Mouse (Mus musculus) heart, embryonic 16.5 days (tissue): ENCODE results near the gene Coa3. TPM values are rescaled to one million over a fixed set of nuclear protein-coding genes. Genes with fewer than 3 reads are reported as not detected.
A peak's percentile ranks its signal among the peaks of the same experiment; 100 is the strongest.

Experiments used
- ATAC-seq: fragments of 200-750 bp; cut with Nextera tagmentation; replicated peaks from 2 replicates; pipeline ENCODE4 v1.8.0; 2017; ENCODE audit warnings: moderate number of reproducible peaks; ENCODE audit not compliant: insufficient read depth, low FRiP score; ENCODE audit errors: extremely low read depth
- H3K27ac ChIP-seq: fragments of 300-500 bp; sonication (generic); 2 replicates; pipeline ENCODE4 v1.5.1; 2014; ENCODE audit warnings: mild to moderate bottlenecking, low read length, control low read depth, moderate library complexity
- H3K27me3 ChIP-seq: fragments of 300-500 bp; sonication (generic); 2 replicates; pipeline ENCODE4 v1.6.1; 2014; ENCODE audit warnings: low read length, mixed read lengths; ENCODE audit not compliant: control insufficient read depth, insufficient read depth
- H3K36me3 ChIP-seq: fragments of 300-500 bp; sonication (generic); 2 replicates; pipeline ENCODE4 v1.6.1; 2014; ENCODE audit not compliant: control insufficient read depth, insufficient read depth
- H3K4me1 ChIP-seq: fragments of 300-500 bp; sonication (generic); 2 replicates; pipeline ENCODE4 v1.6.1; 2014; ENCODE audit warnings: low read length, mixed read lengths; ENCODE audit not compliant: control insufficient read depth, insufficient read depth
- H3K4me2 ChIP-seq: fragments of 300-500 bp; sonication (generic); 2 replicates; pipeline ENCODE4 v1.6.1; 2014; ENCODE audit warnings: low read depth, mild to moderate bottlenecking, control low read depth, low read length
- H3K4me3 ChIP-seq: fragments of 300-500 bp; sonication (generic); 2 replicates; pipeline ENCODE4 v1.5.1; 2014; ENCODE audit warnings: mild to moderate bottlenecking, control low read depth, low read length
- H3K9ac ChIP-seq: fragments of 300-500 bp; sonication (generic); 2 replicates; pipeline ENCODE4 v1.6.1; 2014; ENCODE audit warnings: low read length, control low read depth
- H3K9me3 ChIP-seq: fragments of 300-500 bp; sonication (generic); replicated peaks from 2 replicates; pipeline ENCODE4 v1.6.1; 2016; ENCODE audit warnings: low read length; ENCODE audit not compliant: control insufficient read depth
- whole genome bisulfite sequencing: fragments of 180-500 bp; shearing (Covaris S2); extraction: QIAGEN DNeasy Blood & Tissue Kit; methylation state at CpG from one replicate; pipeline ENCODE4 v1.1.7; 2014; 5-methylcytosine and 5-hydroxymethylcytosine counted together
- polyA plus RNA-seq: library from polyadenylated mRNA; unstranded; fragments of >200 nt; fragmentation: Nextera tagmentation; extraction: Ambion mirVana; gene quantifications from 2 replicates; pipeline ENCODE4 v1.2.1, GENCODE M21; 2015

Coa3 gene
- polyA plus RNA-seq, 1 experiment from 2014 or later, result 166 TPM

- H3K4me2 ChIP-seq, result no peak overlapping the region
- no peak overlapping the region for H3K4me3 ChIP-seq
- no peak for ATAC-seq
- no peaks in the 10 kb centered on the region for H3K9me3 ChIP-seq
- no peak overlapping the region for H3K9ac ChIP-seq
- 94% methylated on average over 8 of the region's 8 CpGs for WGBS
- peaks cover 61% of the 10 kb centered on the region for H3K36me3 ChIP-seq
- no peaks in the 10 kb centered on the region for H3K27me3 ChIP-seq
- no peaks in the 10 kb centered on the region for H3K4me1 ChIP-seq
- no peak overlapping the region for H3K27ac ChIP-seq
Measured at GRCm38 (mm10) chr11:101291231-101291630, 12.3 kb upstream of the Coa3 start.

DNA sequence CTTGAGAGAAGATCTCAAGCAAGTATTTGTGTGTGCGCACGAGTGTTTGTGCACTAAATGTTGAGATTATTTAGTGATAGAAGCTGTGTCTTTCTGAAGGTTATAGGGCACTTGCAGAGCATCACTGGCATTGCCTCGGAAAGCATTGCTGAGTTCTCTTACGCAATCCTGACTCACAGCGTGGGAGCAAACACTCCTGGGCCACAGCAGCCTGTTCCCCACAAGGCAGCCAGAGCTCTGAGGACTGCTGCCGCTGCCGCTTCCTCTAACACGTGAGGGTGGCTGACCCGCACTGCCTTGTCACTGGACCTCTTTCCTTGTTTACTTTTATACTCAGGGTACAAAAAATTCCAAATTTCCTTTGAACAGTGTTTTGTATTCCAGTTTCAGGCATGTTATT lies 8.4 kb upstream of the Coa3 start:
- H3K4me3 ChIP-seq, result no peak overlapping the region
- H3K27me3 ChIP-seq, result no peaks in the 10 kb centered on the region
- no peaks in the 10 kb centered on the region for H3K9me3 ChIP-seq
- no peak overlapping the region for H3K9ac ChIP-seq
- ATAC-seq, result no peak
- no peaks in the 10 kb centered on the region for H3K4me1 ChIP-seq
- WGBS, result 81% methylated on average over 9 of the region's 9 CpGs
- H3K36me3 ChIP-seq, result peaks cover 40% of the 10 kb centered on the region
- no peak overlapping the region for H3K27ac ChIP-seq
- H3K4me2 ChIP-seq, result no peak overlapping the region

DNA sequence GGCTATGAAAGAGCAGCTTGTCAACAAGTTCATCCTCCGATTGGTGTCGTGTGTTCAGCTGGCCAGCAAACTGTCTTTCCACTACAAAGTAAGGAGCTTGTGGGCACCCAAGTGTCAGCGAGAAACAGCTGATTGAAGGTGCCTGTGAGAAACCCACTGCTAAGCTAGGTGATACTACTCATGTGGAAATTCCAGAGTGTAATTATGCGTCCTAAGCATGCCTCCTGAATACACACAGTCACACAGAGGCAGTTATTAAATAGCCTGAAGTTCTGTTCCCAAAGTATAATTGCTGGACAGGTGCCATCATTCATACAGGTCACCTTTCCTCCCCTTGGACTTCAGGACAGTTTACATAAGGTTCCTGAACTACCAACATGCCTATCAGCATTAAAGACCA lies 4.9 kb upstream of the Coa3 start:
- Histone ChIP-seq H3K4me2 (no peak overlapping the region), H3K36me3 (peaks cover 17% of the 10 kb centered on the region), H3K4me3 (no peak overlapping the region), H3K27ac (no peak overlapping the region), H3K9me3 (no peaks in the 10 kb centered on the region), H3K9ac (no peak overlapping the region), H3K27me3 (no peaks in the 10 kb centered on the region), H3K4me1 (0 out of 2 replicates have a peak, but pooled peaks cover 3% of the 10 kb centered on the region)
- ATAC-seq, result no peak
- WGBS, result 56% methylated on average over 4 of the region's 4 CpGs

DNA sequence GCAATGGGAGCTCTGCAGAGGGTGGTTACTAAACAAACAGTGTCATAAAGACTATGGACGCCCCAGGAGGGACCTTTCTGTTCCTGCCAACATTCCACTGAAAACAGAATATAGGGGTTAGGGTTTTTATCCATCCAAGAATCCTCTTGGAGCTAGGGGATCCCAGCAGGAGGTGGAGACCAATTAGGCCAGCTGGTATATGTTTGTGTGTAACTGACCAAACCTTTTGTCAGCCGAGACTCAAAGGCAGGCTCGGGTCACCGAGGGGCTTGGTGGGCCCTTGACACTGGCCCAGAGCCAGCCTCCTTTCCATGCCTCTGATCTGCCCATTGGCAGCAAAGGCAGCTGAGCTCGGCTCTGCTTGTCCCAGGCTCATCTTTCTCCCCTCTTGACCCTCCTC lies 4.0 kb upstream of the Coa3 start:
- H3K27me3 ChIP-seq, result no peaks in the 10 kb centered on the region
- ATAC-seq, result no peak
- 32% methylated on average over 5 of the region's 5 CpGs for WGBS
- H3K9me3 ChIP-seq, result no peaks in the 10 kb centered on the region
- no peak overlapping the region for H3K27ac ChIP-seq
- no peak overlapping the region for H3K4me3 ChIP-seq
- H3K4me1 ChIP-seq, result peaks cover 7% of the 10 kb centered on the region
- H3K36me3 ChIP-seq, result peaks cover 8% of the 10 kb centered on the region
- no peak overlapping the region for H3K9ac ChIP-seq
- H3K4me2 ChIP-seq, result no peak overlapping the region

DNA sequence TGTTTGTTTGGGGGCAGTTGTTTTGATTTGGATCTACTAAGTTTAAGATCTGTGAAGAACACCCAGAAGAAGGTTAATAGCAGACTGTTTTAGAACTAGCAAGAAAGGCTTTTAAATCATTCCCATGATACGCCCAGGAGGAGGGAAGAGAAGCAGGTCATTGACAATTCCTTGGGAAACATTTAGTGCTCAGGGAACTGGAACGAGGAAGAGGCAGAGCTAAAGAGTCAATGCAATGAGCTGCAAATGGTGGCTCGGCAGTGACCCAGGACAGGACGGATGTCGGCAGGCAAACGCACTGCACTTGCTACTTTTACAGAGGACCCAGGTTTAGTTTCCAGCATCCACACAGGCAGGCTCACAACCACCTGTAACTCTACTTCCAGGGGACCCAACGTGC lies 1.9 kb upstream of the Coa3 start:
- Histone ChIP-seq H3K4me2 (no peak overlapping the region), H3K27me3 (no peaks in the 10 kb centered on the region), H3K4me1 (peaks cover 18% of the 10 kb centered on the region), H3K36me3 (no peaks in the 10 kb centered on the region), H3K9ac (no peak overlapping the region), H3K9me3 (no peaks in the 10 kb centered on the region), H3K27ac (no peak overlapping the region), H3K4me3 (no peak overlapping the region)
- no peak for ATAC-seq
- 46% methylated on average over 7 of the region's 7 CpGs for WGBS

DNA sequence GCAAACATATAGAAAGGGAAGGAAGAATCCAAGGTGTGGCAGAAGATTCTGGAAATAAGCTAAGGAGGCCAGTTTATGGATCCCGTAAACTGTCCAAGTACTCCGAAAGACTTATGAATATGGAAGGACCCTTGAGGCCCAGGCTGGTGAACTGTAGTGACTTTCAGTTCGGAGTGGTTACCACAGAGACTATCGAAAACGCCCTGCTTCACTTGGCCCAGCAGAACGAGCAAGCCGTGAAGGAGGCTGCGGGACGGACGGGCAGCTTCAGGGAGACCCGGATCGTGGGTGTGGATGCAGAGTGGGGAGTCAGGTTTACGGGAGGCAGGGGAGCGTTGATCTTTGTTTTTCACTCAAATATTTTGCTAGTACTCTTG lies 267 bp upstream of the Coa3 start:
- Histone ChIP-seq H3K9me3 (no peaks in the 10 kb centered on the region), H3K4me1 (peaks cover 18% of the 10 kb centered on the region), H3K9ac (peak overlapping the region; percentile 46), H3K4me3 (peak overlapping the region; percentile 89), H3K27ac (no peak overlapping the region), H3K4me2 (peak overlapping the region; percentile 84), H3K27me3 (no peaks in the 10 kb centered on the region), H3K36me3 (no peaks in the 10 kb centered on the region)
- ATAC-seq, result 0 out of 2 replicates have a peak, but pooled peaks have one; percentile 15
- 56% methylated on average over 14 of the region's 14 CpGs for WGBS

DNA sequence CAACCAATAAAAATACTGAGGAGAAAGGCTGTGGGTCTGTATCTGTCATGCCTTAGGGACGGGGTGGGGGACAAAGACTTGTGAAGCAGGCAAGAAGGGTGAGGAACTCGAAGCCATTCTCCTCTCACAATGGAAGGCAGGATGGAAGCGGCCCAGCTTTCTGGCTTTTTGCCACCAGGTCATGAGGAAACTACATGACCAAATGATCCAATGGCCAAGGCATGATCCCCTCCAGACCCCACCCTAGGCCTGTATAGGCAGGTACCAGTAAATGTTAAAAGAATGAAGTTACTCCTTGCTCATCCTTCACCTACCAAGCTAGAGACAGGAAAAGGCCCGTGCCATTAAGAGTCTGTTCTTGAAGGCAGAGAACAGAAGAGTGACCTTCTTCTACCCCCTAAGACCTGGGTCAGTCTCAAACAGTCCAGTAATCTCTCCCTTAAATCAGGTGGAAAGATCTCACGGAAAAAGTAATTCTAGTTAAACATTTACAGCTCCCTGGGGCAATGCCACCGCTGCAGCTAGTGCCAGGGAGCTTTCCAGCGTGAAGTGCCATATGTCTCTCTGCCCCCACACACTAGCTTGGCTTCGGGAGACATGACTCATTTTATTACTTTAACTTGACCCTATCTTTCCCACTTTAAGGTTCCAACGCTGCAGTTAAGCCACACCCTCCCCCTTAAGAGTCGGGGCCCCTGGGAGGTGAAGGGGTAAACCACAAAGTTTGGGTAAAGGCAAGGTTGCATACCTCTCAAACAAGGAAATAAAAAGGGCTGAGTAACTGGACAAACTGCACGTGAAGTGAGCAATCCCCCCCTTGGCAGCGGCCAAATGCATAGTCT lies 1.3 kb downstream of the Coa3 start:
- H3K27me3 ChIP-seq, result no peaks in the 10 kb centered on the region
- H3K4me2 ChIP-seq, result peak overlapping the region; percentile 84
- H3K27ac ChIP-seq, result no peak overlapping the region
- no peak for ATAC-seq
- H3K4me1 ChIP-seq, result peaks cover 18% of the 10 kb centered on the region
- peak overlapping the region; percentile 89 for H3K4me3 ChIP-seq
- peak overlapping the region; percentile 94 for H3K9ac ChIP-seq
- no peaks in the 10 kb centered on the region for H3K36me3 ChIP-seq
- H3K9me3 ChIP-seq, result no peaks in the 10 kb centered on the region
- 64% methylated on average over 12 of the region's 12 CpGs for WGBS

DNA sequence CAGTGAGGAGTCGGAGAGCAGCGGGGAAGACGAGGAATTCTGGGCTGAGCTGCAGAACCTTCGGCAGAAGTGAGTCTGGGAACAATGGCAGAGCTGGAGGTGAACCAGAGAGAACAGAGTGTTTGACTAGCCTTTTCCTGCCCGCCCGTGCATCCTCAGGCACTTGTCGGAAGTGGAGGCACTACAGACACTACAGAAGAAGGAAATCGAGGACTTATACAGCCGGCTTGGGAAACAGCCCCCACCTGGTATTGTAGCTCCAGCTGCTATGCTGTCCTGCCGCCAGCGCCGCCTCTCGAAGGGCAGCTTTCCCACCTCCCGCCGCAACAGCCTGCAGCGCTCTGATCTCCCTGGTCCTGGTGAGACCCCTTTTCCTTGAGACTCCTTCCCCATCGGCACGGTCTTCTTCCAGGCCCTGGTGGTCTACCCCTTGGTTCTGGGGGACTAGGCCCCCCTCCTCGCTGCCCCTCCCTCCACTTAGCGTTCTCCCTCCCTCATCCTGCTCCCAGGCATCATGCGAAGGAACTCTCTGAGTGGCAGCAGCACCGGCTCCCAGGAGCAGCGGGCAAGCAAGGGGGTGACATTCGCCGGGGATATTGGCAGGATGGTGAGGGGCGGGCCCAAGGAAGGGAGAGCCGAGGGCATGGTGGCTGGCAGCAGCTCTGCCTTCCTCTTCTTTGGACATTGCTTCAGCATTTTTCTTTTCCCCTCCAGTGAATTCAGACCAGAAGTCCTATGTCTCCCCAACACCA lies 2.4 kb downstream of the Coa3 start:
- WGBS, result 28% methylated on average over 27 of the region's 27 CpGs
- Histone ChIP-seq H3K27ac (no peak overlapping the region), H3K36me3 (no peaks in the 10 kb centered on the region), H3K27me3 (no peaks in the 10 kb centered on the region), H3K4me1 (peaks cover 18% of the 10 kb centered on the region), H3K4me3 (no peak overlapping the region), H3K9me3 (no peaks in the 10 kb centered on the region), H3K4me2 (peak overlapping the region; percentile 31; the same call in 1 of the 2 replicates), H3K9ac (no peak overlapping the region)
- ATAC-seq, result no peak

- no peaks in the 10 kb centered on the region for H3K27me3 ChIP-seq
- no peak overlapping the region for H3K4me3 ChIP-seq
- H3K27ac ChIP-seq, result no peak overlapping the region
- H3K9ac ChIP-seq, result no peak overlapping the region
- no peaks in the 10 kb centered on the region for H3K36me3 ChIP-seq
- 71% methylated on average over 4 of the region's 4 CpGs for WGBS
- no peak for ATAC-seq
- H3K9me3 ChIP-seq, result no peaks in the 10 kb centered on the region
- no peak overlapping the region for H3K4me2 ChIP-seq
- peaks cover 18% of the 10 kb centered on the region for H3K4me1 ChIP-seq
Measured at GRCm38 (mm10) chr11:101275309-101275708, 3.6 kb downstream of the Coa3 start.
